Mouse (Mus musculus): ENCODE data around the gene Golga4.

Gene Golga4

GRCm38 (mm10) chr9:118623483-118623882 lies 117.4 kb downstream of the Golga4 start:
- no peak for DNase-seq (ENCODE audit: low read depth, low spot score)

- DNase-seq (ENCODE audit: low read depth, low spot score), result no peak
Measured at GRCm38 (mm10) chr9:118624146-118624545, 118.1 kb downstream of the Golga4 start.

GRCm38 (mm10) chr9:118629763-118630379 lies 123.8 kb downstream of the Golga4 start:
- no peak for DNase-seq (ENCODE audit: low read depth, low spot score)
